Mouse (Mus musculus): ENCODE results near the gene Runx2. TPM values are rescaled to one million over a fixed set of nuclear protein-coding genes. Genes with fewer than 3 reads are reported as not detected.

Gene Runx2
- polyA plus RNA-seq, 1 experiment from 2014 or later, result 31.9 TPM

GRCm38 (mm10) chr17:44792218-44792917 lies 22.2 kb downstream of the Runx2 start:
- 92% methylated on average over 12 of the region's 12 CpGs for WGBS
- H3K27ac ChIP-seq, result no peak overlapping the region
- ATAC-seq (ENCODE audit: insufficient number of reproducible peaks, insufficient read depth, low FRiP score, low TSS enrichment), result no peak
- H3K9ac ChIP-seq, result no peak overlapping the region
- H3K4me3 ChIP-seq, result no peak overlapping the region
- H3K27me3 ChIP-seq, result no peaks in the 10 kb centered on the region
- H3K4me2 ChIP-seq (replicated peaks), result no peak overlapping the region
- H3K4me1 ChIP-seq, result no peaks in the 10 kb centered on the region
- H3K9me3 ChIP-seq, result no peaks in the 10 kb centered on the region
- H3K36me3 ChIP-seq, result peaks cover 14% of the 10 kb centered on the region

- H3K4me3 ChIP-seq, result no peak overlapping the region
- 78% methylated on average over 5 of the region's 5 CpGs for WGBS
- no peak for ATAC-seq (ENCODE audit: insufficient number of reproducible peaks, insufficient read depth, low FRiP score, low TSS enrichment)
- no peaks in the 10 kb centered on the region for H3K4me1 ChIP-seq
- H3K27me3 ChIP-seq, result no peaks in the 10 kb centered on the region
- no peak overlapping the region for H3K9ac ChIP-seq
- H3K36me3 ChIP-seq, result peaks cover 13% of the 10 kb centered on the region
- H3K4me2 ChIP-seq (replicated peaks), result no peak overlapping the region
- H3K27ac ChIP-seq, result no peak overlapping the region
- H3K9me3 ChIP-seq, result no peaks in the 10 kb centered on the region
Measured at GRCm38 (mm10) chr17:44788982-44789747, 25.4 kb downstream of the Runx2 start.

GRCm38 (mm10) chr17:44783143-44783542 lies 31.5 kb downstream of the Runx2 start:
- no peak overlapping the region for H3K4me2 ChIP-seq (replicated peaks)
- H3K27me3 ChIP-seq, result no peaks in the 10 kb centered on the region
- peaks cover 5% of the 10 kb centered on the region; the same call in 1 of the 2 replicates for H3K4me1 ChIP-seq
- no peak for ATAC-seq (ENCODE audit: insufficient number of reproducible peaks, insufficient read depth, low FRiP score, low TSS enrichment)
- no peak overlapping the region for H3K27ac ChIP-seq
- no peak overlapping the region for H3K4me3 ChIP-seq
- H3K9ac ChIP-seq, result no peak overlapping the region
- H3K9me3 ChIP-seq, result no peaks in the 10 kb centered on the region
- H3K36me3 ChIP-seq, result 0 out of 2 replicates have a peak, but pooled peaks cover 4% of the 10 kb centered on the region
- WGBS, result 81% methylated on average over 2 of the region's 2 CpGs

- Histone ChIP-seq H3K4me1 (peaks cover 6% of the 10 kb centered on the region; the same call in 1 of the 2 replicates), H3K4me3 (no peak overlapping the region), H3K4me2 (replicated peaks) (no peak overlapping the region), H3K9me3 (no peaks in the 10 kb centered on the region), H3K27ac (no peak overlapping the region), H3K9ac (no peak overlapping the region), H3K27me3 (no peaks in the 10 kb centered on the region), H3K36me3 (0 out of 2 replicates have a peak, but pooled peaks cover 4% of the 10 kb centered on the region)
- ATAC-seq (ENCODE audit: insufficient number of reproducible peaks, insufficient read depth, low FRiP score, low TSS enrichment), result no peak
- WGBS, result 48% methylated on average over 4 of the region's 4 CpGs
Measured at GRCm38 (mm10) chr17:44782366-44782765, 32.2 kb downstream of the Runx2 start.

GRCm38 (mm10) chr17:44780353-44780752 lies 34.2 kb downstream of the Runx2 start:
- Histone ChIP-seq H3K27me3 (no peaks in the 10 kb centered on the region), H3K27ac (no peak overlapping the region), H3K9me3 (no peaks in the 10 kb centered on the region), H3K36me3 (no peaks in the 10 kb centered on the region), H3K9ac (no peak overlapping the region), H3K4me3 (no peak overlapping the region), H3K4me2 (replicated peaks) (no peak overlapping the region), H3K4me1 (peaks cover 6% of the 10 kb centered on the region; the same call in 1 of the 2 replicates)
- no peak for ATAC-seq (ENCODE audit: insufficient number of reproducible peaks, insufficient read depth, low FRiP score, low TSS enrichment)
- WGBS, result 66% methylated on average over 4 of the region's 4 CpGs

GRCm38 (mm10) chr17:44778141-44778540 lies 36.5 kb downstream of the Runx2 start:
- H3K9me3 ChIP-seq, result no peaks in the 10 kb centered on the region
- WGBS, result 65% methylated on average over 5 of the region's 5 CpGs
- peaks cover 6% of the 10 kb centered on the region; the same call in 1 of the 2 replicates for H3K4me1 ChIP-seq
- no peaks in the 10 kb centered on the region for H3K36me3 ChIP-seq
- ATAC-seq (ENCODE audit: insufficient number of reproducible peaks, insufficient read depth, low FRiP score, low TSS enrichment), result no peak
- H3K4me3 ChIP-seq, result peak overlapping the region; percentile 90
- H3K27me3 ChIP-seq, result no peaks in the 10 kb centered on the region
- H3K27ac ChIP-seq, result no peak overlapping the region
- no peak overlapping the region for H3K9ac ChIP-seq
- H3K4me2 ChIP-seq (replicated peaks), result peak overlapping the region; percentile 70

GRCm38 (mm10) chr17:44777337-44777804 lies 37.2 kb downstream of the Runx2 start:
- under 1% methylated on average over 35 of the region's 35 CpGs for WGBS

GRCm38 (mm10) chr17:44776738-44777270 lies 37.8 kb downstream of the Runx2 start, which contains the start of gene Supt3:
Gene Supt3, plus strand, starts transcription at chr17:44777152.
- WGBS, result 0% methylated on average over 21 of the region's 40 CpGs
- Histone ChIP-seq H3K27me3 (no peaks in the 10 kb centered on the region), H3K4me1 (peaks cover 3% of the 10 kb centered on the region; the same call in 1 of the 2 replicates), H3K9ac (peak within 1 kb of the TSS; percentile 92), H3K4me2 (replicated peaks) (peak within 1 kb of the TSS; percentile 70), H3K9me3 (no peaks in the 10 kb centered on the region), H3K36me3 (no peaks in the 10 kb centered on the region), H3K4me3 (peak within 1 kb of the TSS; percentile 90), H3K27ac (peak within 1 kb of the TSS; percentile 94)
- ATAC-seq (ENCODE audit: insufficient number of reproducible peaks, insufficient read depth, low FRiP score, low TSS enrichment), result peak; percentile 97

More at GRCm38 (mm10) chr17:44777337-44777804, 37.2 kb downstream of the Runx2 start:
- ATAC-seq (ENCODE audit: insufficient number of reproducible peaks, insufficient read depth, low FRiP score, low TSS enrichment), result peak; percentile 77
- Histone ChIP-seq H3K4me3 (peak overlapping the region; percentile 90), H3K9me3 (no peaks in the 10 kb centered on the region), H3K9ac (peak overlapping the region; percentile 92), H3K4me2 (replicated peaks) (peak overlapping the region; percentile 70), H3K4me1 (peaks cover 3% of the 10 kb centered on the region; the same call in 1 of the 2 replicates), H3K27me3 (no peaks in the 10 kb centered on the region), H3K36me3 (no peaks in the 10 kb centered on the region), H3K27ac (peak overlapping the region; percentile 94)

GRCm38 (mm10) chr17:44772576-44772975 lies 42.0 kb downstream of the Runx2 start:
- ATAC-seq (ENCODE audit: insufficient number of reproducible peaks, insufficient read depth, low FRiP score, low TSS enrichment), result no peak
- H3K4me1 ChIP-seq, result peaks cover 9% of the 10 kb centered on the region; the same call in 1 of the 2 replicates
- H3K36me3 ChIP-seq, result no peaks in the 10 kb centered on the region
- no peak overlapping the region for H3K27ac ChIP-seq
- no peak overlapping the region for H3K4me3 ChIP-seq
- no peaks in the 10 kb centered on the region for H3K9me3 ChIP-seq
- H3K4me2 ChIP-seq (replicated peaks), result no peak overlapping the region
- WGBS, result 81% methylated on average over 2 of the region's 2 CpGs
- no peak overlapping the region for H3K9ac ChIP-seq
- no peaks in the 10 kb centered on the region for H3K27me3 ChIP-seq

- WGBS, result 80% methylated on average over 2 of the region's 2 CpGs
- Histone ChIP-seq H3K27me3 (no peaks in the 10 kb centered on the region), H3K4me2 (replicated peaks) (no peak overlapping the region), H3K36me3 (no peaks in the 10 kb centered on the region), H3K27ac (no peak overlapping the region), H3K9me3 (no peaks in the 10 kb centered on the region), H3K4me3 (no peak overlapping the region), H3K9ac (no peak overlapping the region), H3K4me1 (peaks cover 9% of the 10 kb centered on the region; the same call in 1 of the 2 replicates)
- ATAC-seq (ENCODE audit: insufficient number of reproducible peaks, insufficient read depth, low FRiP score, low TSS enrichment), result no peak
Measured at GRCm38 (mm10) chr17:44770871-44771270, 43.7 kb downstream of the Runx2 start.

GRCm38 (mm10) chr17:44768522-44768921 lies 46.1 kb downstream of the Runx2 start:
- Histone ChIP-seq H3K4me3 (no peak overlapping the region), H3K27me3 (no peaks in the 10 kb centered on the region), H3K4me2 (replicated peaks) (no peak overlapping the region), H3K36me3 (no peaks in the 10 kb centered on the region), H3K9ac (no peak overlapping the region), H3K27ac (peak overlapping the region; percentile 57; the same call in 1 of the 2 replicates), H3K4me1 (peaks cover 9% of the 10 kb centered on the region; the same call in 1 of the 2 replicates), H3K9me3 (no peaks in the 10 kb centered on the region)
- WGBS, result 23% methylated on average over 5 of the region's 5 CpGs
- peak; percentile 60; the same call in 1 of the 2 replicates for ATAC-seq (ENCODE audit: insufficient number of reproducible peaks, insufficient read depth, low FRiP score, low TSS enrichment)

All from embryonic facial prominence, embryonic 12.5 days (tissue).